Mouse (Mus musculus) megakaryocyte, adult 5-6 weeks (primary cell): ENCODE measurements around the gene A830005F24Rik. TPM values are rescaled to one million over a fixed set of nuclear protein-coding genes. Genes with fewer than 3 reads are reported as not detected.
"Not testable (repeated sequence)": the region's sequence is repeated elsewhere in the genome, so short reads cannot be mapped to it uniquely, and the experiment has no call there.

Source experiments
- ATAC-seq: 2 replicates; pipeline ENCODE4 v1.8.0; 2016; ENCODE audit warnings: mild to moderate bottlenecking, inconsistent platforms; ENCODE audit not compliant: poor library complexity, severe bottlenecking
- total RNA-seq, 2 experiments: library from RNA; stranded (forward) in 1 of 2; stranded (reverse) in 1 of 2; fragments of 153-499, 151-499 nt in 1 of 2; fragments of 221-1000, 200-1000 nt in 1 of 2; gene quantifications; 2 replicates each; pipeline versions ENCODE4 v1.2.3 to v1.2.4; 2015 to 2017

The A830005F24Rik gene
- total RNA-seq (2015) (not detected in 2 replicates), total RNA-seq (2017) (not detected in 2 replicates)

- peak; percentile 100 for ATAC-seq
Measured at GRCm38 (mm10) chr13:48513003-48513929, at the start of gene A830005F24Rik, which contains the start of gene Zfp169. TSS of gene A830005F24Rik (plus strand) at chr13:48513570. TSS of gene Zfp169 (minus strand) at chr13:48513451.

DNA sequence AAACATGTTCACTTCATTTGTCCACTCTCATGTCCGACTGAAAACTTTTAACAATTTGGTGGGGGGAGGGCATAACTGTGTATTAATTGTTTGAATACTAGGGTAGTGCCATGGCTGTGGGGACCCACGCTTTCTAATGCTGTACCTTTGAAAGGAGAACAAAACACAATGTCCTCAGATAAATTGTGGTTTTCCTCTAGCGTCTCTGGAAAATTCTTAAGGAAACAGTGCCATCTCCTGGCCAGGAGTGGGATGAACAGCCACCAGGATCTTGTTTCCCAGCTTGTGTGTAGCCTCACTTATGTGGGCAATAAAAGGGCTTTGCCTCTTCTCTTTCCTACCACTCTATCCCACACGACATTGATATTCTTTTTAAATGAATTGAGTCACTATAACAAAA, 49.2 kb upstream of the A830005F24Rik start:
- ATAC-seq = peak; percentile 45

DNA sequence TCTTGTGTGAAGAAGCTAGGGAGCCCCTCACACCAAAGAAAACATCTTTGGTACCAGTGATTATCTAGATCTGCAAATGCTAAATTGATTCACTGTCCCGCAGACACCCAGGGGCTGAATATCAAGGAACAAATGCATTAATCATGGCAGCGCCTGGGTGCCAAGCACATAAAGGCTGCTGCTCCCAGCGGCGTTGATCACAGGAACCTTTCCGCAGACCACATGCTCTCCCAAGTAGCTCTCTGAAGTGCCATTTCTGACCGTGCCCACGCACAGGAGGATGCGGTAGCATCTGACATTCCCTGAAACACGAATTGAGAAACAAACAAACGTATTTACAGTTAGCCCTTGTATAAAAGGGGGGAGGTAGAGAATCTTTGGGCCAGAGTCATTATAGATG, 47.2 kb upstream of the A830005F24Rik start:
- ATAC-seq = no peak

DNA sequence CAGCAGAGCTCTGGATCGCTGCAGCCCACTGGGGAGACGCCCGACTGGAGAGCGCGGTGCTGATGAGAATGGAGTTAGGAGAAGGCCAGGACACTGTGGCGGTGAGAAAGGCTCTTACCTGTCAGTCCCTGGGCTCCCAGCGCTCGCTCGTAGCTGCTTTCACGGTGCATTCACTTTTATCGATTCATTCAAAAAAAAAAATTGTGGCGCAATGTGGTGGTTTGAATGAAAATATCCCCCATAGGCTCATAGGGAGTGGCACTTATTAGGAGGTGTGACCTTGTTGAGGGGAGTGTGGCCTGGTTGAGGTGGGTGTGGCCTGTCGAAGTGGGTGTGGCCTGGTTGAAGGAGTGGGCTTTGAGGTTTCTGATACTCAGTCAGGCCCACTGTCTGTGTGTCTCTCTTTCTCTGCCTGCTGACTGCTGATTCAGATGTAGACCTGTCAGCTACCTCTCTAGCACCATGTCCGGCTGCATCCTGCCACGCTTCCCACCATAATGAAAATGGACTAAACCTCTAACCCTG, 44.7 kb upstream of the A830005F24Rik start:
- no peak for ATAC-seq

GRCm38 (mm10) chr13:48483606-48484005, 29.8 kb upstream of the A830005F24Rik start:
- ATAC-seq = no peak

- ATAC-seq = no peak
Measured at GRCm38 (mm10) chr13:48490396-48491182, 22.8 kb upstream of the A830005F24Rik start.

DNA sequence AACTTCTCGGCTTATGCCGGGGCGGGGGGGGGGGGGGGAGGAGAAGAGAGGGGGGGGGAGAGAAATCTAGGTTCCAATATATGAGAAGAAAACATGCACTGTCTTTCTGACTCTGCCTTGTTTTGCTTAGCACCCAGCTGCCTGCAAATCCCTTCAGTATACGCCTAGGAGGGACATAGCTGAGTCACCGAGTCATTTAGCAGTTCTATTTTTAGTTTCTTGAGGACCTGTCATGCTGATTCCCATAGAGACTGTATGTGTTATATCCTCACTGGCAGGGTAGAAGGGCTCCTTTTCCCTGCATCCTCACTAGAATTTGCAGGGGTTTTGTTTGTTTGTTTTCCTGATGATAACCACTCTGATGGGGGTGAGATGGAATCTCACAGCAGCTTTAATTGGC, 20.2 kb upstream of the A830005F24Rik start:
- ATAC-seq = no peak

- no peak for ATAC-seq
Measured at GRCm38 (mm10) chr13:48497693-48498221, 15.6 kb upstream of the A830005F24Rik start.

GRCm38 (mm10) chr13:48498676-48499075, 14.7 kb upstream of the A830005F24Rik start:
- ATAC-seq = no peak

DNA sequence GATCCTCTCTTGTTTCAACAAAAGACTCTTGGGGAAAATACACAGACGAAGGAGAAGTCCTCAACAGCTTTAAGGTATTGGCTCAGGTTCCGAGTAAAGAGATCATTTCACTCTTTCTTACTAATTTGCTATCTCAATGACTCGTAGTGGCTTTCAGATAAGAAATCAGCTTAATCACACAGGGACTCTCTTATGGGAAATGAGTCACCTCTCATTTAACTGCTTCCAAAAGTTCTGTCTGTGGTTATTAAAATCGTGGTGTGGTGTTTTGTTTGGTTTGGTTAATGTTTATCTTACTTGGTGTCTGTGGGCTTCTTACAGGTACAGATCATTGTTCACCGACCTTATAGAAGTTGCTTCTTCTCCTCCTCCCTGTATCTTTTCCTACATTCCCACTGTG, 10.9 kb upstream of the A830005F24Rik start:
- no peak for ATAC-seq

GRCm38 (mm10) chr13:48508661-48509060, 4.7 kb upstream of the A830005F24Rik start:
- ATAC-seq = no peak

DNA sequence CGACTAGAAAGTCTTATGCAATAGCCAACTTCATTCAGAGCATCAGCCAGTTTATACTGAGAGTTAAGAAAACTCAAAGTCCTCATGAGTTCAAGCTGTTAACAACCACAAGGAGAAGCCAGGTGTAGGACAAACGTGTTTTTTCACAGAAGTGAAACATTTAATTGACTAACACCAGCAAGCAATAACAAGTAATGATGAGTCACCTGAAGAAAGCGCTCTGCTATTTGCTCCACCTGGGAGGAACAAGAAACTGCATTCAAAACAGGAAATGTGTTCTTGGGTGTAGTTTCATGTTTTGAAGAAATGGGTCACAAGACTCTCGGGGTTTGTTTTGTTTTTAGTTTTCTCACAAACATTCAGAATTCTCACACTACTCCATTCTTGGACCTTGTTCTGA, 2.5 kb downstream of the A830005F24Rik start:
- no peak for ATAC-seq

GRCm38 (mm10) chr13:48519122-48519521, 5.8 kb downstream of the A830005F24Rik start:
- not testable (repeated sequence) for ATAC-seq

DNA sequence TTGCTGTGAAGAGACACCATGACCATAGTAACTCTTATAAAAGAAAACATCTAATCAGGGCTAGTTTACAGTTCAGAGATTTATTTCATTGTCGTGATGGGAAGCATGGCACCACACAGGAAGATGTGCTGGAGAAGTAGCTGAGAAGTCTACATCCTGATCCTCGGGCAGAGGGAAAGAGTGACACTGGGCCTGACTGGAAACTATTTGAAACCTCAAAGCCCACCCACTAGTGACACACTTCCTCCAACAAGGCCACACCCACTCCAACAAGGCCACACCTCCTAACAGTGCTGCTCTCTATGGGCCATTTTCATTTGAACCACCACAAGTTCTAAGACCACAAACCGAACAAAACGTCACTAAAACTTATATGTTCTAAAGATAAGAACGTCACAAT, 12.4 kb downstream of the A830005F24Rik start:
- ATAC-seq = 0 out of 2 replicates have a peak, but pooled peaks have one; percentile 37

DNA sequence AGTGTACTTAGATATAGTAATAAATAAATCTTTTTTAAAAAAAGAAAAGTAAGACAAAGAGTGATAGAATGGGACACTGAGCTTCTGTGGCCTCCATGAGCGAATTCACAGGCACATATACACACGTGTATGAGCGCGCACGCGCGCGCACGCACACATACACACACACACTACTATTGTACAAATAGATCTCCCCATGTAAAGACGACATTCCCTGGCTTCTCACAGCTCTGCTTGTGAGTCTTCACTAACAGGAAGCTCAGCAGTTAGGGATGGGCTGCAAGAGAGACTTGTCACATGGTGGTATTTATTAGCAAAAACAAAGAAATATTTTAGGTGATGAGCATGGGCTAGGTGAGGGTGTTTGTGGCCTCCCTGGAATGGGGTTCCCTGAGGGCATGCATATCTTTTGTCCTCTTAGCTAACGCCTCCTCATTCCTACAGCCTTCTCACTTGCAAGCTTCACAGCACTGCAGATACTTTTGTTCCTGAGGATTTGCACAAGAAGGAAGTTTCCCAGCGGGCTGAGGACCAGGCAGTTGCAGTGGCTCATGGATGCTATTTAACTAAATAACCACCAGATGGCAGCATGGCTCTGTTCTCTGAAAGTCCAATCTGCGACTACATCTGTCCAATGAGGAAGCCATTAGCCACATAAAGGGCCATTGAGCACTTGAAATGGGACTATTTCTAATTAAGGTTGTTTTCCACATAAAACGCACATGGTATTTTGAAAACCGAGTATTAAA, 14.9 kb downstream of the A830005F24Rik start:
- peak; percentile 100 for ATAC-seq

DNA sequence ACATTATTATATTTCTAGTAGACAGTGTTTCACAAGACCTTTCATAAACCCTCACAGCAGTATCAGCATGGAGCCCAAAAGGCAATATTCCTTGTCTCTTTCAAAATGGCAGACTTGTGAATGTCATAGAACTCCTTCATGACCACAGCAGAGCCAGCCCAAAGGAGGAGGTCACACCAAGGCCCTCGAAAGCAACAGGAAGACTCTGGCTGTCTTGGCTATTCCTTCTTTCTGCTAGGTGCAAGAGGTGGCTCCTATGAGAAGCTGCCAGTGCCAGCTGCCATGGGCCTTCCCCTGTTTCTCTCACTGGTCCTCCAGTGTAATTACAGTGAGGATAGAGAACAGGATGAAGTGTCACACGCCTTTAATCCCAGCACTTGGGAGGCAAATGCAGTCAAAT, 15.7 kb downstream of the A830005F24Rik start:
- ATAC-seq = no peak

DNA sequence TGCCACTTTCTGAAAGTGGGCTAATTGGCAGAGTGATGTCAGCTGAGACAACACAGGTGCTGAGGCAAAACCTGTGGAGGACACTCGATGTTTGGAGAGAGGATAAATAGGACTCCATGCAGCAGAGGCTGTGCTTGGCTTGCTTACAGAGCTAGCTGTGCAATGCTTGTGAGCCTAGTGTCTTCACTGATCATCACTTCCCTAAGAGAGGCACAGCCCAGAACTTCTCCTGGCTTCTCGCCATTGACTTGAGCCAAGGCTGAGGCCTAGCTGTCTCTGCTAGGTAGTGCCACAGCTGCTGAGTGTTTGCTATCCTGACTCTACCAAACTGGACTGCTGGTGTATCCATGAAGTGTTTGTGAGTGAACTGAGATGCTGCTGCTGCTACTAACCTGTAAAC, 17.3 kb downstream of the A830005F24Rik start:
- no peak for ATAC-seq

GRCm38 (mm10) chr13:48531448-48531847, 18.1 kb downstream of the A830005F24Rik start:
- no peak for ATAC-seq

DNA sequence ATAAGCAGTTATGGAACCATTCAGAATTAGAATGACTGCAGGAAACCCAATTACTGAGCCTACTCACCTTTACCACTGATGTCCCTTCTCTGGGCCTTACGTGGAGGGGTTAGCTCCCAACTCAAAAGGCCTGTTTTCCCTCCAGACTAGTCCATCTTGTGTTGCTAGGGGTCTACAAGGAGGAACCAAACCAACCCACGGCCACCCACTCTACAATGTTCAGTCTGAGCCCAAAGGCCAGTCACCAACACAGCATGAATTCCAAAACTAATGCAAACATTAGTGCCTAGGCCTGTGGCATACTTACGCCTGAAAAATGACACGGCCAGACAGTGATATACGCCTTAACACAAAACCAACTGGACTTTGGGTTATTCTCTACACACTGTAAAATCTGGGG, 20.1 kb downstream of the A830005F24Rik start:
- no peak for ATAC-seq

GRCm38 (mm10) chr13:48540488-48540887, 27.1 kb downstream of the A830005F24Rik start:
- ATAC-seq = peak; percentile 63
